Mouse (Mus musculus) heart, adult 10 weeks (tissue): Measurements from ENCODE around the gene Rpusd2. TPM values are rescaled to one million over a fixed set of nuclear protein-coding genes. Genes with fewer than 3 reads are reported as not detected.

Experiments used
- polyA plus RNA-seq: library from polyadenylated mRNA; stranded (reverse); fragments of 350-450 nt; fragmentation: Illumina TruSeq; extraction: RNeasy Lipid Tissue Mini Kit (QIAGEN cat#74804); gene quantifications from one replicate; pipeline ENCODE4 v1.2.3, GENCODE M21; 2014; ENCODE audit warnings: low read depth, low replicate concordance

Rpusd2 gene
- polyA plus RNA-seq, result 3.5 TPM

DNA sequence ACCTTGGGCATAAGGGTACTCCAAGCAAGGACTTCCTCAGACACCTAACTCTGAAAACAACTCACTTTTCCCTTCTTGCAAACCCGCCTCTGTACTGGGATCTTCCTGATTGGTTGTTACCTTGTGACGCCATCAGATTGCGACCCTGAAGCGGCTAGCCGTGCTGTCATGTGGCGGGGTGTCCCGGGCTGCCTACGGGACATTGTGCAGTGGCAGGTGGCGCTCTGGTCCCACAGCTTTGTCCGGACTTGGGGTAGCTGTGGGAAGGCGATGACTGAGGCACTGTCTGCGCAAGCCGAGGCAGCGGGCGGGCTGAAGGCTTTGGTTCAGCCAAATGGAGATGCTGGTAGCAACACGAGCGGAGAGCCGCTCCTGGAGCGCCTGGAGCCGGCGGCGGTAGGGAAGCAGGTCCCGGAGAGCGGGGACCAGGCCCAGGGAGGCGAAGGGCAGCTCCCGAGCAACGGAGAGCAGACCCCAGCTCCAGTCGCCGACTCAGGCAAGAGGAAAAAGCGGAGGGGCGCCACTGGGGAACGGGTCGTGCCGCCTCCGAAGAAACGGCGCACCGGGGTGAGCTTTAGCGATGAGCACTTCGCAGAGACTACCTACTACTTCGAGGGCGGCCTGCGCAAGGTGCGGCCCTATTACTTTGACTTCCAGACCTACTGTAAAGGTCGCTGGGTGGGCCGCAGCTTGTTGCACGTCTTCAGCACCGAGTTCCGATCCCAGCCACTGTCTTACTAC is at the start of gene Rpusd2:
TSS of gene Rpusd2 (plus strand) at position 135 of the 741 bp plus-strand sequence.

DNA sequence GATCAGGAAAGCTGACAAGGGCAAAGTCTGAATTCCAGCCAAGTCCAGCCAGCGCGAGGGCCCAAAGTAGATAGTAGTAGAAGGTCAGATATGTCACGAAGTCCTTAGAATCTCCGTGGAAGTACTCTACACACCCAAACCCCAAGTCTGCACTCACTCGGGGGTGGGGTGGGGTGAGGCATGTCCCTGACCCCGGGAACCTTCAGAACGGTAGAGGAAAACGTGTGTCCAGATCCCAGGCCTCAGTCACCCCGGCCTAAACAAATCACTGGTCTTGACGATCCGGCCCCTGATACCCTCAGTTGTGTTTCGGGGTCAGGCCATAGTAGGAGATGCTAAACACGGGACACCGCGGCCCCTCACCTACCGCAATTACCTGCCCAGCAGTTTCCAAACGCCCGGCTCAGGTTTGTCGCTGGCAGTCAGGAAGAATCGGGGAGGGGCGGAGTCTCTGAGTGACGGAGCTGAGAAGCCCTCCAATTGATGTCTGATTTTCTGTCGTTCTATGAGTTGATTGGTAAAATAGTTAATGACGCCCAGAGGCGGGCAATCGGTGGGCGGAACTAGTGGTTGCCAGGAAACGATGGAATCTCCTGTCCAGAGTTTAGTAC is 5.5 kb upstream of the Rpusd2 start, which contains the start of gene Ccdc32:
TSS of gene Ccdc32 (minus strand) at position 453 of the 611 bp plus-strand sequence.

GRCm38 (mm10) chr2:119046649-119047611 is 12.3 kb downstream of the Rpusd2 start, which contains the start of gene Knl1:
Gene Knl1, plus strand, starts transcription at chr2:119047119.

Other genes with a start within 250 kb of the Rpusd2 start
- gene Knstrn, start 220.8 kb upstream of the Rpusd2 start, polyA plus RNA-seq, result 0.86 TPM
- 343 TPM for gene Ivd, start 172.8 kb upstream of the Rpusd2 start, polyA plus RNA-seq
- 9.3 TPM for gene Bahd1, start 134.4 kb upstream of the Rpusd2 start, polyA plus RNA-seq
- gene Chst14, start 108.3 kb upstream of the Rpusd2 start, polyA plus RNA-seq, result 6.8 TPM
- 12.2 TPM for gene Ccdc32, start 5.4 kb upstream of the Rpusd2 start, polyA plus RNA-seq
- 0.08 TPM for gene Knl1, start 12.3 kb downstream of the Rpusd2 start, polyA plus RNA-seq
- 0.26 TPM for gene Rad51, start 78.0 kb downstream of the Rpusd2 start, polyA plus RNA-seq
- gene Rmdn3, start 122.2 kb downstream of the Rpusd2 start, polyA plus RNA-seq, result 18.1 TPM
- 7.9 TPM for gene Gchfr, start 133.0 kb downstream of the Rpusd2 start, polyA plus RNA-seq
- gene Gm14137, start 139.7 kb downstream of the Rpusd2 start, polyA plus RNA-seq, result not detected
- 22.6 TPM for gene Zfyve19, start 173.8 kb downstream of the Rpusd2 start, polyA plus RNA-seq
- 8.7 TPM for gene Dnajc17, start 174.0 kb downstream of the Rpusd2 start, polyA plus RNA-seq
- not detected for gene Ppp1r14d, start 195.1 kb downstream of the Rpusd2 start, polyA plus RNA-seq
- not detected for gene Spint1, start 202.6 kb downstream of the Rpusd2 start, polyA plus RNA-seq
- gene Rhov, start 236.5 kb downstream of the Rpusd2 start, polyA plus RNA-seq, result not detected